Mouse (Mus musculus): ENCODE results near the gene Slc15a1.

Gene Slc15a1

DNA sequence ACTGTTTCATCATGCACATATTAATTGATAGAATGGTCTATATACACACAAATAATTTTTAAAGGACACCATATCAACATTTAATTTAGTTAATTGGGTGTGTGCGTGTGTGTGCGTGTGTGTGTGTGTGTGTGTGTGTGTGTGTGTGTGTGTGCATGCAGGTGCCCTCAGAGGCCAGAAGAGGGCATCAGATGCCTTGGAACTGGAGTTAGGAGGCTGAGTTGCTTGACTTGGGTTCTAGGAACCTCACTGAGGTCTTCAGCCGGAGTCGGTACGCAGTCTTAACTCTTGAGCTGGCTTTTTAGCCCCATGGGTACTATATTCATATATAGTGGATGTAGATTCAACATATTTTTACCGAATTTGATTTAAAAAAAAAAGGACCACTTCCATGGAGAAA is 37.4 kb downstream of the Slc15a1 start:
- Histone ChIP-seq H3K4me3 (replicated peaks; ENCODE audit: low read length) (no peak overlapping the region), H3K9me3 (ENCODE audit: low read length) (no peaks in the 10 kb centered on the region)
- no peak for TF ChIP-seq NANOG (IDR thresholded peaks at IDR 0.05; ENCODE audit: borderline replicate concordance, low read length)
- TF ChIP-seq CTCF (conservative IDR thresholded peaks at IDR 0.05; ENCODE audit: low read length), result no peak
- no peak for TF ChIP-seq POU5F1 (IDR thresholded peaks at IDR 0.05; ENCODE audit: borderline replicate concordance, low read length)

DNA sequence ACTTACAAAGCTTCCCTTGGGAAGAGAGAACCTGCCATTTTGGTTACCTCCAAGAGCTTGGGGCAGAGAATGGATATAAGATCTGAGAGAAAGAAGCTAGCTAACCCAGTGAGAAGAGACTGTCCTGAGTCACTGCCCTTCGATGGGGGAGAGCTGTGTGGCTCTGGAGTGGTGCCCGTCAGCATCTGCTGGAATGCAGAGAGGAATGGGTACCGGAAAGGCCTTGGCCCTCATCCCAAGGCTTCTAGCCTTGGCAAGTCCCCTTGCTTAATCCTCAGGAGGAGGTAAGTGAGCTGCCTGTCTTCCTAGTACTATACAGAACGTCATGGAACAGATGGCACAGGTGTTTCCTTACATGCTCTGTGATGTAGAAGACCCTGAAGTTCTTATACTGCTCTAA is 38.6 kb downstream of the Slc15a1 start:
- Histone ChIP-seq H3K4me3 (replicated peaks; ENCODE audit: low read length) (no peak overlapping the region), H3K4me1 (replicated peaks; ENCODE audit: low read depth, low read length) (0 out of 2 replicates have a peak, but pooled peaks cover 4% of the 10 kb centered on the region)

More for the DNA sequence above, 37.4 kb downstream of the Slc15a1 start:
- Histone ChIP-seq H3K27me3 (ENCODE audit: insufficient read depth, low read length) (no peaks in the 10 kb centered on the region), H3K36me3 (ENCODE audit: insufficient read depth, low read length) (peaks cover 22% of the 10 kb centered on the region), H3K4me1 (replicated peaks; ENCODE audit: low read depth, low read length) (0 out of 2 replicates have a peak, but pooled peaks cover 4% of the 10 kb centered on the region)

DNA sequence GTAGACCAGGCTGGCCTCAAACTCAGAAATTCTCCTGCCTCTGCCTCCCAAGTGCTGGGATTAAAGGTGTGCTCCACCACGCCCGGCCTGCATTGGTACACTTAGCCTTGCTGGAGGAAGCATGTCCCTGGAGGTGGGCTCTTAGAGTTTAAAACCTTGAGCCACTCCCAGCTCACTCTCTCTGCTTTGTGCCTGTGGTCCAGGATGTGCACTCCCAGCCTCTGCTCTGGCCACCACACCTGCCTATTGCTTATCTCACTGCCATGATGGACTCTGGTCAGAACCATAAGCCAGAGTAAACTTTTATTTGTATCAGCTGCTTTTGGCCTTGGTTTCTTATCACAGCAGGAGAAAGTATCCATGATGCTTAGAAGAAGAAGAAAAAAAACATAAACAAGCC is 40.7 kb downstream of the Slc15a1 start:
- Histone ChIP-seq H3K27me3 (ENCODE audit: insufficient read depth, low read length) (no peaks in the 10 kb centered on the region), H3K4me1 (replicated peaks; ENCODE audit: low read depth, low read length) (0 out of 2 replicates have a peak, but pooled peaks cover 4% of the 10 kb centered on the region), H3K9me3 (ENCODE audit: low read length) (no peaks in the 10 kb centered on the region), H3K36me3 (ENCODE audit: insufficient read depth, low read length) (peaks cover 14% of the 10 kb centered on the region), H3K4me3 (replicated peaks; ENCODE audit: low read length) (no peak overlapping the region)
- TF ChIP-seq CTCF (conservative IDR thresholded peaks at IDR 0.05; ENCODE audit: low read length) (no peak), NANOG (IDR thresholded peaks at IDR 0.05; ENCODE audit: borderline replicate concordance, low read length) (no peak), POU5F1 (IDR thresholded peaks at IDR 0.05; ENCODE audit: borderline replicate concordance, low read length) (no peak)

More for the DNA sequence above, 38.6 kb downstream of the Slc15a1 start:
- Histone ChIP-seq H3K36me3 (ENCODE audit: insufficient read depth, low read length) (peaks cover 13% of the 10 kb centered on the region; the same call in 1 of the 2 replicates), H3K27me3 (ENCODE audit: insufficient read depth, low read length) (no peaks in the 10 kb centered on the region), H3K9me3 (ENCODE audit: low read length) (no peaks in the 10 kb centered on the region)
- TF ChIP-seq NANOG (IDR thresholded peaks at IDR 0.05; ENCODE audit: borderline replicate concordance, low read length), result no peak
- TF ChIP-seq CTCF (conservative IDR thresholded peaks at IDR 0.05; ENCODE audit: low read length), result no peak
- no peak for TF ChIP-seq POU5F1 (IDR thresholded peaks at IDR 0.05; ENCODE audit: borderline replicate concordance, low read length)

DNA sequence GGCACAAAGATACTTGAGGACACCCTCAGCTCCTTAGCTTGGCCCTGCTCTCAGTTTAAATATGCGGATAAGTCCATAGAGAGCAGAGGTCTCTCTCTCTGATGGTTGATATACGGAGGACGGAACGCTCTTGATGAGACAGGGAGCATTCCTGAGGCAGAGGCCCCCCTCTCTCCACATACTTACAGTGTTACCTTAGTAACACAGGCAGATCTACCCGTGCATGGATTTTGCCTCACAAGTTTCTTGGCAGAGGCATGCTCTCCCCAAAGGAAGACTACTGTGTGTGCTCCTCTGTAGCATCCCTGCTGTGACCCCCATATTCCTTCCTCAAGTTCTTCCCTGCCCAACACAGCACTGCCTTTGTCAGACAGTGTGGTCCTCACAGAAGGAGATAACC is 42.3 kb downstream of the Slc15a1 start:
- no peaks in the 10 kb centered on the region for H3K9me3 ChIP-seq (ENCODE audit: low read length)

DNA sequence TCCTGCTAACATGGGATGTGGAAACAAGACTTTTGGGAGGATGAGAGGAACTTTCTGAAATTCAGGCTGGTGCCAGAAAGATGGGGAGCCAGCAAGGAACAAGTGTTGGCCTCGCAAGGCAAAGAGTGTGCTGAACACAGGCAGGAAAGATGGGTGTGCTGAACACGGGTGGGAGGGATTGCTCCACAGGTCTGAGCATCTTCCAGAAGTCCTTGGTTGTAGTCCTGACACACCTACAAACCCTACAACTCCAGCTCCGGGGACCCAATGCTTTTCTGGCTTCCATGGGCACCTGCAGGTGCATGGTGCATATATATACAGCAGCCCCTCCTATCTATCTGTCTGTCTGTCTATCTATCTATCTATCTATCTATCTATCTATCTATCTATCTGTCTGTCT is 44.1 kb downstream of the Slc15a1 start:
- H3K27me3 ChIP-seq (ENCODE audit: insufficient read depth, low read length), result no peaks in the 10 kb centered on the region
- peaks cover 14% of the 10 kb centered on the region for H3K36me3 ChIP-seq (ENCODE audit: insufficient read depth, low read length)
- no peak for TF ChIP-seq NANOG (IDR thresholded peaks at IDR 0.05; ENCODE audit: borderline replicate concordance, low read length)
- TF ChIP-seq POU5F1 (IDR thresholded peaks at IDR 0.05; ENCODE audit: borderline replicate concordance, low read length), result no peak
- no peak for TF ChIP-seq CTCF (conservative IDR thresholded peaks at IDR 0.05; ENCODE audit: low read length)
- no peaks in the 10 kb centered on the region for H3K9me3 ChIP-seq (ENCODE audit: low read length)
- H3K4me1 ChIP-seq (replicated peaks; ENCODE audit: low read depth, low read length), result peaks cover 22% of the 10 kb centered on the region
- no peak overlapping the region for H3K4me3 ChIP-seq (replicated peaks; ENCODE audit: low read length)

More for the DNA sequence above, 42.3 kb downstream of the Slc15a1 start:
- peaks cover 7% of the 10 kb centered on the region; the same call in 1 of the 2 replicates for H3K4me1 ChIP-seq (replicated peaks; ENCODE audit: low read depth, low read length)
- H3K4me3 ChIP-seq (replicated peaks; ENCODE audit: low read length), result no peak overlapping the region
- H3K36me3 ChIP-seq (ENCODE audit: insufficient read depth, low read length), result peaks cover 14% of the 10 kb centered on the region
- H3K27me3 ChIP-seq (ENCODE audit: insufficient read depth, low read length), result no peaks in the 10 kb centered on the region
- TF ChIP-seq POU5F1 (IDR thresholded peaks at IDR 0.05; ENCODE audit: borderline replicate concordance, low read length) (no peak), CTCF (conservative IDR thresholded peaks at IDR 0.05; ENCODE audit: low read length) (no peak), NANOG (IDR thresholded peaks at IDR 0.05; ENCODE audit: borderline replicate concordance, low read length) (no peak)

DNA sequence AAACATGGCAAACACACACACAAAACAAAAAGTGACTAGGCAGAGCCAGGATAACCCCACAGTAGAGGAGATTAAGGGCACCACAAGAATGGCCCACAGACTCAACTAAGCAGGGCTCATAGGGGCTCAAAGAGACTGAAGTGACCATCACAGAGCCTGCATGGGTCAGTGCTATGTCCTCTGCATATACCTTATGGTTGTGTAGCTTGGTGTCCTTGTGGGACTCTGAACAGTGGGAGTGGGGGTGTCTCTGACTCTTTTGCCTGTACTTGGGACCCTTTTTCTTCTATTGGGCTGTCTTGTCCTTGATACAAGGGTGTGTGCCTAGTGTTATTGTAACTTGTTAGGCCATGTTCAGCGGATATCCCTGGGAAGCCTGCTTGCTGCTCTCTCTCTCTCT is 46.5 kb downstream of the Slc15a1 start:
- Histone ChIP-seq H3K27me3 (ENCODE audit: insufficient read depth, low read length) (no peaks in the 10 kb centered on the region), H3K4me1 (replicated peaks; ENCODE audit: low read depth, low read length) (peaks cover 22% of the 10 kb centered on the region), H3K9me3 (ENCODE audit: low read length) (no peaks in the 10 kb centered on the region), H3K4me3 (replicated peaks; ENCODE audit: low read length) (no peak overlapping the region), H3K36me3 (ENCODE audit: insufficient read depth, low read length) (peaks cover 7% of the 10 kb centered on the region)
- TF ChIP-seq CTCF (conservative IDR thresholded peaks at IDR 0.05; ENCODE audit: low read length) (no peak), POU5F1 (IDR thresholded peaks at IDR 0.05; ENCODE audit: borderline replicate concordance, low read length) (no peak), NANOG (IDR thresholded peaks at IDR 0.05; ENCODE audit: borderline replicate concordance, low read length) (no peak)

DNA sequence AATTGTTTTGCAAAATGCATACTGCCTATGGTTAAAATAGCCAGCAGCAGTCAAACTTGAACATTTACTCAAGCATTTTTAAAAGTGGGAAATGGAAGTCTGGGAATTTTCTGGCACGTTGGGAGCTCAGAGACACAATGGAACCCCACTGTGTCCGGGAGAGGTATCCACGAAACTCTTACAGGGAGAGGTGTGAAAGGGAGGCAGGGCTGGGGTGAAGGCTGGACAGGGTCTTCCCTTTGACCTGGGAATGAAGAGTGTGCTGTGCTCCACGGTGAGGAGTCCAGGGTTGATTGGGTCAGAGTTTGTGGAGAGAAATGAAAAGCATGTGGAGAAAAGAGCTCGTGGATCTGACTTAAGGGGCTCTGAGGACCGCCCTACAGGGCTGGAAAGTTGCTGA is 47.5 kb downstream of the Slc15a1 start:
- Histone ChIP-seq H3K36me3 (ENCODE audit: insufficient read depth, low read length) (peaks cover 7% of the 10 kb centered on the region), H3K9me3 (ENCODE audit: low read length) (no peaks in the 10 kb centered on the region), H3K27me3 (ENCODE audit: insufficient read depth, low read length) (no peaks in the 10 kb centered on the region), H3K4me1 (replicated peaks; ENCODE audit: low read depth, low read length) (peaks cover 22% of the 10 kb centered on the region), H3K4me3 (replicated peaks; ENCODE audit: low read length) (no peak overlapping the region)
- TF ChIP-seq CTCF (conservative IDR thresholded peaks at IDR 0.05; ENCODE audit: low read length) (no peak), POU5F1 (IDR thresholded peaks at IDR 0.05; ENCODE audit: borderline replicate concordance, low read length) (no peak), NANOG (IDR thresholded peaks at IDR 0.05; ENCODE audit: borderline replicate concordance, low read length) (no peak)

DNA sequence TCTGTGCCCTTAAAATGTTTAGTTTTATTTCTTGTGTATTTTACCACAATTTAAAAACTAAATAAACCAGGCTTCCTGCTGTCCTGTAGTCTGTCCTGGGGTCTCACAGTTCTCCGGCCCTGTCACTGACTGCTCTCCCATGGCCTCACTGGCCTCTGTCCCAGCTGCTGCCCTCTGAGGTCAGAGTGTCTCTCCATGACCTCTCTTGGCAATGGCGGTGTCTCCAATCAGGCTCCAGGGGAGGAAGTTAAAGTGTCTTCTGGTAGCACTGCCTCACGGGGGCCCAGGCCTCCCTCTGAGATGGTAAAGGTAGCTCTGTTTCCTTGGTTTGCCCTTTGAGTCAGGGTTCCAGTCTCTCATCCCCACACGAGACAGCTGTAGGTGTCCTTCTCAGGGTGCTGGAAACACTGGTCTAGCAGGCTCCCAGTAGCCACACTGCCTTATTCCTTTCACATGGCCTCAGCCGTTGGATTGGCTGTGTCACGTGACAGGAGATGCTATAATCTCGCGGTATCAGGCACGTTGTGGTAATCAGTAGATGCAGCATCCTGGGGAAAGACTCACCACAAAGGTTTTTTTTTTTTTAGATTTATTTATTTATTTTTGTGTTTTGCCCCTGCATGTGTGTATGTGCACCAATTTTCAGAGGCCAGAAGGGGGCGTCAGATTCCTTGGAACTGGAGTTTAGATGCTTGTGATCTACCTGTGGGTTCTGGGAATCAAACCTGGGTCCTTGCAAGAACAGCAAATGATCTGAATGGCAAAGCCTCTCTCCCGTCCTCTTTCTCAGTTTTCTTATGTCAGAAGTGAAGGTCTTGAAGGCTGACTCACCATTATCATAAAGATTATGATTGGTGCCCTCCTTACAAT is 48.4 kb downstream of the Slc15a1 start:
- peaks cover 7% of the 10 kb centered on the region for H3K36me3 ChIP-seq (ENCODE audit: insufficient read depth, low read length)
- H3K27me3 ChIP-seq (ENCODE audit: insufficient read depth, low read length), result no peaks in the 10 kb centered on the region
- H3K9me3 ChIP-seq (ENCODE audit: low read length), result no peaks in the 10 kb centered on the region
- H3K4me1 ChIP-seq (replicated peaks; ENCODE audit: low read depth, low read length), result peaks cover 22% of the 10 kb centered on the region
- TF ChIP-seq POU5F1 (IDR thresholded peaks at IDR 0.05; ENCODE audit: borderline replicate concordance, low read length) (no peak), CTCF (conservative IDR thresholded peaks at IDR 0.05; ENCODE audit: low read length) (peak; percentile 44), NANOG (IDR thresholded peaks at IDR 0.05; ENCODE audit: borderline replicate concordance, low read length) (no peak)
- peak overlapping the region; percentile 74 for H3K4me3 ChIP-seq (replicated peaks; ENCODE audit: low read length)
